Mouse (Mus musculus): ENCODE measurements around the gene Smarcc1.

Smarcc1 gene

GRCm38 (mm10) chr9:110131525-110132197 lies 14.2 kb downstream of the Smarcc1 start:
- in situ Hi-C loops (cut with MboI, MseI), result no loop called here

- in situ Hi-C loops (cut with MboI, MseI), result no loop called here
These were observed 14.7 kb downstream of the Smarcc1 start for GRCm38 (mm10) chr9:110132201-110132605.

- in situ Hi-C loops (cut with MboI, MseI), result no loop called here
These were observed 15.4 kb downstream of the Smarcc1 start for GRCm38 (mm10) chr9:110132921-110133320.

GRCm38 (mm10) chr9:110134176-110134575 lies 16.7 kb downstream of the Smarcc1 start:
- in situ Hi-C loops (cut with MboI, MseI), result no loop called here

GRCm38 (mm10) chr9:110139119-110139518 lies 21.6 kb downstream of the Smarcc1 start:
- in situ Hi-C loops (cut with MboI, MseI), result no loop called here

GRCm38 (mm10) chr9:110142097-110142496 lies 24.6 kb downstream of the Smarcc1 start:
- in situ Hi-C loops (cut with MboI, MseI), result no loop called here

GRCm38 (mm10) chr9:110148598-110148997 lies 31.1 kb downstream of the Smarcc1 start:
- in situ Hi-C loops (cut with MboI, MseI), result no loop called here

GRCm38 (mm10) chr9:110159036-110159435 lies 41.5 kb downstream of the Smarcc1 start:
- in situ Hi-C loops (cut with MboI, MseI), result loop anchor here (25.0 kb wide), 1 partner anchor 1622 kb away; no protein-coding TSS in a partner anchor

- in situ Hi-C loops (cut with MboI, MseI), result loop anchor here (10.0 to 25.0 kb wide), 2 partner anchors 134 to 1623 kb away; no protein-coding TSS in a partner anchor
These were observed 43.0 kb downstream of the Smarcc1 start for GRCm38 (mm10) chr9:110160486-110160885.

GRCm38 (mm10) chr9:110162441-110162840 lies 44.9 kb downstream of the Smarcc1 start:
- in situ Hi-C loops (cut with MboI, MseI), result loop anchor here (10.0 to 25.0 kb wide), 2 partner anchors 132 to 1625 kb away; no protein-coding TSS in a partner anchor

- in situ Hi-C loops (cut with MboI, MseI), result loop anchor here (10.0 to 25.0 kb wide), 2 partner anchors 132 to 1626 kb away; no protein-coding TSS in a partner anchor
These were observed 45.6 kb downstream of the Smarcc1 start for GRCm38 (mm10) chr9:110163071-110163470.

- in situ Hi-C loops (cut with MboI, MseI), result loop anchor here (25.0 kb wide), 1 partner anchor 1634 kb away; no protein-coding TSS in a partner anchor
These were observed 53.4 kb downstream of the Smarcc1 start for GRCm38 (mm10) chr9:110170858-110171257.

GRCm38 (mm10) chr9:110199870-110200269 lies 82.4 kb downstream of the Smarcc1 start:
- in situ Hi-C loops (cut with MboI, MseI), result loop anchor here (25.0 kb wide), 1 partner anchor 362 kb away; no protein-coding TSS in a partner anchor

- in situ Hi-C loops (cut with MboI, MseI), result no loop called here
These were observed 88.3 kb downstream of the Smarcc1 start for GRCm38 (mm10) chr9:110205526-110206404.

GRCm38 (mm10) chr9:110206437-110206836 lies 88.9 kb downstream of the Smarcc1 start:
- in situ Hi-C loops (cut with MboI, MseI), result no loop called here

- in situ Hi-C loops (cut with MboI, MseI), result no loop called here
These were observed 90.8 kb downstream of the Smarcc1 start for GRCm38 (mm10) chr9:110208265-110208664.

GRCm38 (mm10) chr9:110208967-110209366 lies 91.5 kb downstream of the Smarcc1 start:
- in situ Hi-C loops (cut with MboI, MseI), result no loop called here

GRCm38 (mm10) chr9:110224273-110224672 lies 106.8 kb downstream of the Smarcc1 start:
- in situ Hi-C loops (cut with MboI, MseI), result no loop called here

GRCm38 (mm10) chr9:110226191-110226590 lies 108.7 kb downstream of the Smarcc1 start:
- in situ Hi-C loops (cut with MboI, MseI), result no loop called here

GRCm38 (mm10) chr9:110228671-110229070 lies 111.2 kb downstream of the Smarcc1 start:
- in situ Hi-C loops (cut with MboI, MseI), result no loop called here

GRCm38 (mm10) chr9:110229112-110229511 lies 111.6 kb downstream of the Smarcc1 start:
- in situ Hi-C loops (cut with MboI, MseI), result no loop called here

- in situ Hi-C loops (cut with MboI, MseI), result no loop called here
These were observed 112.2 kb downstream of the Smarcc1 start for GRCm38 (mm10) chr9:110229566-110230248.

All from regulatory T cell (primary cell).